Mouse (Mus musculus) Patski (cell line): Measurements from ENCODE around the gene Polg2. TPM values are rescaled to one million over a fixed set of nuclear protein-coding genes. Genes with fewer than 3 reads are reported as not detected.
"Not testable (repeated sequence)": the region's sequence is repeated elsewhere in the genome, so short reads cannot be mapped to it uniquely, and the experiment has no call there.

Experiments used
- ATAC-seq: fragments of 100-300 bp; one replicate; pipeline ENCODE4 v1.8.0; 2021
- CTCF ChIA-PET: fragments of 350-600 bp; sonication (Branson Sonifier 250); formaldehyde crosslinking; loops from one replicate; lab custom pipeline; 2022; ENCODE audit warnings: inconsistent platforms; lab: Charles Lee
- POLR2A ChIA-PET: fragments of 350-600 bp; sonication (Branson Sonifier 250); formaldehyde crosslinking; loops from one replicate; lab custom pipeline; 2022; ENCODE audit warnings: antibody characterized with exemption, inconsistent platforms; lab: Charles Lee
- DNase-seq: peaks from one replicate; pipeline ENCODE4 v3.0.0-alpha.2; 2011; ENCODE audit warnings: low read depth, low spot score
- H3K27me3 ChIP-seq: fragments of 371-371 bp; one replicate; pipeline ENCODE4 v1.5.1; 2021
- CTCF ChIP-seq: fragments of 100-300 bp; IDR thresholded peaks from one replicate; pipeline ENCODE4 v1.5.1; 2021
- in situ Hi-C: fragments of 300-500 bp; cut with MboI; formaldehyde crosslinking; loops from 3 replicates; pipeline ENCODE4 v1.11.1; 2018; ENCODE audit warnings: low pct_unique_long_range_greater_than_20kb, mixed read lengths
- polyA plus RNA-seq: library from polyadenylated mRNA; unstranded; gene quantifications from one replicate; pipeline ENCODE4 v1.2.3, GENCODE M21; 2021

The Polg2 gene
- polyA plus RNA-seq, 1 experiment from 2014 or later: 8.6 TPM

- POLR2A ChIA-PET: interaction anchor here (1.2 kb wide), 1 partner anchor 9 kb away, joined by 3 read pairs; no protein-coding TSS in a partner anchor
- CTCF ChIA-PET: interaction anchor here (1.7 kb wide), 1 partner anchor 9 kb away, joined by 5 read pairs; no protein-coding TSS in a partner anchor
- DNase-seq (no peak), ATAC-seq (no peak)
- H3K27me3 ChIP-seq: no peaks in the 10 kb centered on the region
- no peak for TF ChIP-seq CTCF
- in situ Hi-C loops: no loop called here
Observed at GRCm38 (mm10) chr11:106817808-106818207, 38.5 kb upstream of the Polg2 start.

GRCm38 (mm10) chr11:106817156-106817555 lies 37.8 kb upstream of the Polg2 start:
- CTCF ChIA-PET: interaction anchor here (1.5 kb wide), 1 partner anchor 11 kb away, joined by 4 read pairs; no protein-coding TSS in a partner anchor
- TF ChIP-seq CTCF: no peak
- in situ Hi-C loops: no loop called here
- H3K27me3 ChIP-seq: no peaks in the 10 kb centered on the region
- DNase-seq (no peak), ATAC-seq (no peak)
- POLR2A ChIA-PET: no interaction called here

- in situ Hi-C loops: no loop called here
- TF ChIP-seq CTCF: no peak
- ChIA-PET POLR2A (interaction anchor here (1.3 kb wide), 1 partner anchor 8 kb away, joined by 5 read pairs; no protein-coding TSS in a partner anchor), CTCF (interaction anchor here (1.5 kb wide), 1 partner anchor 12 kb away, joined by 4 read pairs; no protein-coding TSS in a partner anchor)
- DNase-seq: no peak
- H3K27me3 ChIP-seq: no peaks in the 10 kb centered on the region
- ATAC-seq: no peak
Observed at GRCm38 (mm10) chr11:106816316-106816715, 37.0 kb upstream of the Polg2 start.

- TF ChIP-seq CTCF: no peak
- no peaks in the 10 kb centered on the region for H3K27me3 ChIP-seq
- ChIA-PET CTCF (interaction anchor here (1.5 kb wide), 1 partner anchor 13 kb away, joined by 4 read pairs; no protein-coding TSS in a partner anchor), POLR2A (interaction anchor here (1.3 kb wide), 1 partner anchor 9 kb away, joined by 5 read pairs; no protein-coding TSS in a partner anchor)
- DNase-seq (no peak), ATAC-seq (no peak)
- in situ Hi-C loops: no loop called here
Observed at GRCm38 (mm10) chr11:106815761-106816160, 36.4 kb upstream of the Polg2 start.

- no peak for DNase-seq
- H3K27me3 ChIP-seq: no peaks in the 10 kb centered on the region
- in situ Hi-C loops: no loop called here
- no peak for TF ChIP-seq CTCF
- CTCF ChIA-PET: no interaction called here
- POLR2A ChIA-PET: interaction anchor here (1.3 kb wide), 1 partner anchor 9 kb away, joined by 5 read pairs; no protein-coding TSS in a partner anchor
- ATAC-seq: no peak
Observed at GRCm38 (mm10) chr11:106815331-106815730, 36.0 kb upstream of the Polg2 start.

GRCm38 (mm10) chr11:106814601-106815320 lies 35.4 kb upstream of the Polg2 start:
- in situ Hi-C loops: no loop called here
- POLR2A ChIA-PET: no interaction called here
- H3K27me3 ChIP-seq: no peaks in the 10 kb centered on the region
- CTCF ChIA-PET: no interaction called here
- no peak for TF ChIP-seq CTCF
- no peak for DNase-seq
- no peak for ATAC-seq

GRCm38 (mm10) chr11:106812410-106813136 lies 33.2 kb upstream of the Polg2 start:
- no peak for TF ChIP-seq CTCF
- DNase-seq (no peak), ATAC-seq (no peak)
- in situ Hi-C loops: no loop called here
- no peaks in the 10 kb centered on the region for H3K27me3 ChIP-seq
- ChIA-PET CTCF (interaction anchor here (1.0 kb wide), 2 partner anchors 13 to 70 kb away, joined by 3 read pairs; no protein-coding TSS in a partner anchor), POLR2A (interaction anchor here (0.6 to 0.8 kb wide), 2 partner anchors 13 to 218 kb away, joined by 3 to 4 read pairs; no protein-coding TSS in a partner anchor)

GRCm38 (mm10) chr11:106807442-106807841 lies 28.1 kb upstream of the Polg2 start:
- H3K27me3 ChIP-seq, POLR2A ChIA-PET, ATAC-seq, in situ Hi-C loops, DNase-seq: not testable (repeated sequence)
- CTCF ChIA-PET: interaction anchor here (1.3 to 1.9 kb wide), 2 partner anchors 11 to 14 kb away, joined by 3 to 5 read pairs; no protein-coding TSS in a partner anchor

- ChIA-PET POLR2A (interaction anchor here (0.9 kb wide), 1 partner anchor 10 kb away, joined by 3 read pairs; no protein-coding TSS in a partner anchor), CTCF (no interaction called here)
- TF ChIP-seq CTCF: no peak
- no peak for DNase-seq
- in situ Hi-C loops: no loop called here
- no peaks in the 10 kb centered on the region for H3K27me3 ChIP-seq
- no peak for ATAC-seq
Observed at GRCm38 (mm10) chr11:106802069-106802627, 22.8 kb upstream of the Polg2 start.

- no peak for DNase-seq
- ATAC-seq: no peak
- H3K27me3 ChIP-seq: no peaks in the 10 kb centered on the region
- in situ Hi-C loops: no loop called here
- ChIA-PET CTCF (interaction anchor here (1.7 kb wide), 1 partner anchor 11 kb away, joined by 5 read pairs; no protein-coding TSS in a partner anchor), POLR2A (no interaction called here)
- TF ChIP-seq CTCF: no peak
Observed at GRCm38 (mm10) chr11:106795679-106796078, 16.3 kb upstream of the Polg2 start.
